Mouse (Mus musculus) cerebellum, adult 8-10 months (tissue): ENCODE results near the gene Srp72.
"Not testable (repeated sequence)": the region's sequence is repeated elsewhere in the genome, so short reads cannot be mapped to it uniquely, and the experiment has no call there.

ENCODE experiments used
- DNase-seq: peaks from one replicate; pipeline ENCODE4 v3.0.0; 2022

Srp72 gene

DNA sequence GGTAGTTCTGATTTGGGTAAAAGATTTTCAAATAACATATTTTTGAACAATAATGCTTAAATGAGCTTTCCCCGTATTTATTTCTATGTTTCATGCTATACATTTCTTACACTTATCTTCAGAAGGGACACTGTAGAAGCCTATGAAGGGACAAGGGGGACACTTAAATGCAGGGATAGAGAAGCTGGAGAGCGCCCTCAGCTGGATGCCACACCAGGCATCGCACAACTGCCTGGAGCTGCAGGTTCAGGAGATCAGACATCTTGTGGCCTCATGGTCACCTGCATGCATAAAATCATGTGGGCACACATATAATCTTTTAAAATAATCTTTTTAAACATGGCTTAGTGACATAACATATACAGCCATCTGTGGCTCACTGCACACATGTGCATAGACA lies 9.8 kb upstream of the Srp72 start:
- DNase-seq = no peak

DNA sequence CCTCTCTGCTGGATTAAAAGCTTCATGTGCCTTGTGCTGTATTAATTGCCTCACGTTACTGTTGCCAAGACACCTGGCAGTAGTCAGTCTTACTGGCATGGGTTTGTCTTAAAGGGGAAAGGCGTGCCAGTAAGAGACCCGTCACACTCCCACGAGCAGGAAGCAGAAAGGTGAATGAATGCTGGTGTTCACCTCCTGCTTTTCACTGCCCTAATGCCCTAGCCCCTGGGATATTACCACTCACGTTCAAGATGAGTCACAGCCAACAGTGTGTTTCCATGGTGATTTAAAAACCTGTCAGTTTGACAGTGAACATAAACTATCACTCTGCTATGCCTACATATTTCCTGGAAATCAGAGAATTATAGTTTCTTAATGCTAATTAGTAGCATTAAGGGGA lies 5.2 kb upstream of the Srp72 start:
- no peak for DNase-seq

DNA sequence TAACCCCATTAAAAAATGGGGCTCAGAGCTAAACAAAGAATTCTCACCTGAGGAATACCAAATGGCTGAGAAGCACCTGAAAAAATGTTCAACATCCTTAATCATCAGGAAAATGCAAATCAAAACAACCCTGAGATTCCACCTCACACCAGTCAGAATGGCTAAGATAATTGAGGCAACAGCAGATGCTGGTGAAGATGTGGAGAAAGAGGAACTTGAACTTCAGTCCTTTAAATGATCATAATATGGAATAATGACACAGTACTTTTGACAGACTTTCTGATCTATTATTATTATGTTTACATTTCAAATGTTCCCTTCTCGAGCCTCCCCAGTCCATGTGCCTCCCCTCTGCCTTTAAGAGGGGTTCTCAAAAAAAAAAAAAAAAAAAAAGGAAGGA lies 3.4 kb upstream of the Srp72 start:
- not testable (repeated sequence) for DNase-seq

- DNase-seq = no peak
These were observed 995 bp upstream of the Srp72 start for GRCm38 (mm10) chr5:76973488-76973887.

GRCm38 (mm10) chr5:76974207-76974553 lies 303 bp upstream of the Srp72 start:
- no peak for DNase-seq

GRCm38 (mm10) chr5:76975736-76976135 lies 1.3 kb downstream of the Srp72 start:
- DNase-seq = no peak

GRCm38 (mm10) chr5:76984015-76984414 lies 9.5 kb downstream of the Srp72 start:
- no peak for DNase-seq

- DNase-seq = no peak
These were observed 16.3 kb downstream of the Srp72 start for GRCm38 (mm10) chr5:76990789-76991188.

DNA sequence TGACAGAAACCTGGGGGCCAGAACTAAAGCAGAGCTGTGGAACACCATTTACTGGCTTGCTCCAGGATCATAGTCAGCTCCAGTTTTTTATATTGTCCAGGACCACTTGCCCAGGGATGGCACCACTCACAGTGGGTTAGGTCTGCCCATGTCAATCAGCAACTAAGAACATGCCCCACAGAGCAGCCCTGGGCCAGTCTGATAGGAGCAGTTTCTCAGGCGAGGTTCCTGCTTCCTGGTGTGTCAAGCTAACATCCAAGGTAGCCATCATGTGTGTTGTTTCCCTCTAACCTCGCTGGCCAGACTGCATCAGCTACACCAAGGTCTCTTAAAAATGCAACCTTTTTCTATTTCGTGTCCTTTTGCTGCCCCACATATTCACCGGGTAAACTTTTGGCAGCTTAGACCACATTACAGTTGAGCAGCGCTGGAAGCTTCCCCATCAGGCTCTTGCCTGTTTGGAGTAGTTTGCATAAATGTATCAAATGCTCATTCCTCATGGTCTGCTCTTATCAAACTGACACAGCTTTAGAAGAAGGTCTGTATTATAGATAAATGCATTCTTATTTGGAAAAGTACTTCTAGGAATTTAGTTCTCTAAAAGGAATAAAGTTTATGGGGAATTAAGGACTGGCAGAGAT lies 18.8 kb downstream of the Srp72 start:
- no peak for DNase-seq

GRCm38 (mm10) chr5:76998416-76998815 lies 23.9 kb downstream of the Srp72 start:
- DNase-seq = no peak

DNA sequence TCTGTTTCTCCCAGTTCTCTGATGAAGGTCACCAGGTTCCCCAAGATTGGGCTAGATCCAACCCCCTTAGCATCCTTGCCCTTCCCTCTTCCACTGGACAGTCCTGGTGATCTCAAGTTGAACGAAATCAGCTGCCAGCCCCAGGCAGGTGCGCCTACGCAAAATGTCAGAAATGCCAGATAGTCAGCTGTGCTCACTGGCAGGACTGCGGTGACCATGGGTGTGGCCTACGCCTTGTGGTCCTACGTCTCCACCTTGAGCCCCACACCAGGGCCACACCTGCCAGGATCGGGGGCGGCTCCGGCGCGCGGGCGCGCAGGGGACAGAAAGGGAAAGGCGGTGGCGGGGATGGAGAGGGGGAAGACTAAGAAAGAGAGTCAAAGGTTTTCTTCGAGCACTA lies 26.7 kb downstream of the Srp72 start:
- DNase-seq = no peak

GRCm38 (mm10) chr5:77004051-77004821 lies 29.8 kb downstream of the Srp72 start, which contains the start of gene Arl9:
Gene Arl9 (plus strand): TSS chr5:77004055.
- DNase-seq = no peak

- DNase-seq = no peak
These were observed 35.9 kb downstream of the Srp72 start for GRCm38 (mm10) chr5:77010352-77010751.

DNA sequence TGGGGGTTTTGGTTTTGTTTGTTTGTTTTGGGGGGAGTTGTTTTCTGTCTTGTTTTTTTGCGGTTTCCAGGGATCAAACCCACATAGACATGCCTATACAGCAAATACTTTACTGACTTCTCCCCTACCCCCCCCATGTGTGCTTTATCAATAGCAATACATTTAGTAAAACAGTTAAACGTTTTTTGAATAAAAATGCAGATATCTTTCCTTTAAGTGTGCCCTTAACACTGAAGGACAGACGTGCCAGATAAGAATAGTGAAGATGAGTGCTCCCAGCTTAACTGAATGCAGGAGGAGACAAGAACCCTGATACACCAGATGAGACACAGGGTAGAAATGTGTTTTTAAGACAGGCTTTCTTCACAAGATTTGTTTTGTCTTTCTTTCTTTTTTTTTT lies 36.6 kb downstream of the Srp72 start:
- DNase-seq = no peak

DNA sequence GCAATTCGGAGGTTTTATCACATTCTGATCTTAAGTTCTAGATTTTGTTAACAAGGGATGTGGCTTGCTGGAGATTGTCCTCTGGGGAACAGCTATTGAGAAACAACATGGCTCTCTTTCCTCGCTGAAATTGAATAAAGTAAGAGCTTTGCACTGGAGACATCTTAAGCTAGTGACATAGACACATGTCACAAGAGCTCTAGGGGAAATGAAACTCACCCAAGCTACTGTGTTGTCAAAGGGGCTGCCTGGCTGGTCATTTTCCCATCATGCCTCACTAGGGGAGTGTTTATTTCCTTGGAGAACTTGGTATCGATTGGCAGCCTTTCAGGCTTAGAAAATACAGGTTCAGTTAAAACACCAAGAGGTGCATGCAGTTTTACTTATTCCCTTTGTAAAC lies 38.7 kb downstream of the Srp72 start:
- DNase-seq = no peak

DNA sequence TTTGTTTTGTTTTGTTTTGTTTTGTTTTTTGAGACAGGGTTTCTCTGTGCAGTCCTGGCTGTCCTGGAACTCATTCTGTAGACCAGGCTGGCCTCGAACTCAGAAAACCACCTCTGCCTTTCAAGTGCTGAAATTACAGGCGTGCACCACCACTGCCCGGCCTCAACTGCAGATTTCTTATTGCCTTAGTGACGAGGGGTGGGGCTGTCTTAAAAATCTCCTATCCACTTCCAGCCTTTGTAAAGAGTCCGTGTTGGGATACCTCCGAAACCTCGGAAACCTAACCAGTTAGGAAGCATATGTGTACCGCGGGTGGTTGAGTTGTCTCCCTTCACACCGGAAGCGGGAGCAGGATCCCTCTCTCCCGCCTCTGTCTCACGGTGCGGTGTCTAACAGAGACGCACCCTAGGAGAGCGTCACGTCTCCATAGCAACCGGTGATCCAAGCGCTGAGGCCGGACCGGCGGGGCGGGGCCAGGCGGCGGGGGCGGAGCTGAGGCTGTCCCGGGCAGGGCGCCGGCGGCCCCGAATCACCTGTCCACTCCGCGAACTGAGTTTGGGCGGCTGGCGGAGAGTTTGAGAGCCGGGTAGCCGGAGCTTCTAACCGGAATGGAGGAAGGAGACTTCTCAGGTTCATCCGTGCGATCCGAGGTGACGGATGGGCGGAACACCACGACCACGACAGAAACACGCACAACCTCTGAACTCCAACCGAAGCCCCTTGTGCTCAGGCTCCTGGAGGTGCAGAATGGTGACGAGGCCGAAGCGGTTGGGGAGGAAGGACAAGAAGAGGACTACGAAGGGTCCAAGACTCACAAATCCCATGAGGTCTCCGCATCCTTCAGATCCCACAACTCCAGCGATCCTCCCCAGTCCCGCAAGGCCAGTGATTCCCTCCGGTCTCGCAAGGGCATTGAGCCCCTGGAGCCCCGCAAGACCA lies 41.3 kb downstream of the Srp72 start, which contains the start of gene Thegl:
Gene Thegl (plus strand): TSS at position 480 of the 939 bp plus-strand sequence.
- DNase-seq = peak; percentile 53

- no peak for DNase-seq
These were observed 53.6 kb downstream of the Srp72 start for GRCm38 (mm10) chr5:77028034-77028433.

- DNase-seq = no peak
These were observed 55.3 kb downstream of the Srp72 start for GRCm38 (mm10) chr5:77029735-77030134.

- not testable (repeated sequence) for DNase-seq
These were observed 60.6 kb downstream of the Srp72 start for GRCm38 (mm10) chr5:77035101-77035500.

- no peak for DNase-seq
These were observed 64.0 kb downstream of the Srp72 start for GRCm38 (mm10) chr5:77038451-77038850.

- no peak for DNase-seq
These were observed 64.9 kb downstream of the Srp72 start for GRCm38 (mm10) chr5:77039391-77039790.

DNA sequence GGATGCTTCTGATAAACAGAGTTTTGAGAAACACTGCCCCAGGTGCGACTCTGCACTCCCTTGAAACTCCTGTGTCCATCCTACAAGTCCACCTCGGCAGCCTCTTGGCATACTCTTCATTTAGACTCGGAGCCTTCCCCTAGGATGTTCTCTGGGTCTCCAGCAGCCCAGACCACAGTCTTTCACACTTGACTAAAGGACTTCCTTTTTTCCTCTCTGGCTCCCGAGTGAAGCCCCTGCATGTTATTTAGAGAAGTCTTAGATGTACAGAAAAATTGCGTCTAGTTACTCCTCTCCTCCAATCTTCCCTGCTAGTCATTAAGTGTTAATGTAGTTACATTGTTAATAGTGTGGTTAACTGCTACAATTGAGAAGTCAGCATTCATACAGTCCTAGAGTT lies 69.9 kb downstream of the Srp72 start:
- no peak for DNase-seq
